Mouse (Mus musculus): ENCODE measurements around the gene Nlgn2.

The Nlgn2 gene

GRCm38 (mm10) chr11:69837604-69837951, at the start of gene Nlgn2:
Nlgn2 (minus strand) TSS chr11:69837784.
- no peak for DNase-seq (ENCODE audit: low spot score)

DNA sequence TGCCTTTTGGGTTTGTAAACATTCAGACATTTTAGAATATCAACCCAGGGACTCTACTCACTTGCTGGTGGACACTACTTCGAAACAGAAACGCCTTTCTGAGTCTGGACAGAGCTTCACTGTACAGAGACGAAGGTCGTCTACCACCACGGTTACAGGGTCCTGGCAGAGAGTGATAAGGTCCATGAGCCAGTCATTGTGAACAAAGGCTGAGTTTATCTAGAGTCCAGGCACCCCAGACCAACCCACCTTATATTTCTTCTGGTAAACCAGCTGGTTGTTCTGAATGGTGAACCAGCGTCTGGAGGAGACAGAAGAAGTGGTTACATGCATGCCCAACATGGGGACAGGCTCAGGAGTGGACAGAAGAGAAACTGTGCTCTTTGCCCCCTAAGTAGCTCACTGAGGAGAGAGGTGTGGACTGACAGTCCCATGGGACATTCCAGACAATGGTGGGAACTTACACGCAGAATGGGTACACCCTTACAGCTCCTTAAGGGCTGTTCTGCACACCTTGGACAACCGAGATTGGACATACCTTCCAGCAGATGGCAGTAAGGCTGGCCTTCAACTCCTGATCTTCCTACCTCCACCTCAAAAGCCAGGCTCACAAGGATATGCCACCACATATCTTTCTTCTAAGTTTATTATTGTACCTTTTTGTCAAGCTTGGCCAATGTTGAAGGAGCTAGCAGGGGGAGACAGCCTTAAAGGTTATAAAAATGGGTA, 49.5 kb upstream of the Nlgn2 start:
- no peak for DNase-seq (ENCODE audit: low spot score)

DNA sequence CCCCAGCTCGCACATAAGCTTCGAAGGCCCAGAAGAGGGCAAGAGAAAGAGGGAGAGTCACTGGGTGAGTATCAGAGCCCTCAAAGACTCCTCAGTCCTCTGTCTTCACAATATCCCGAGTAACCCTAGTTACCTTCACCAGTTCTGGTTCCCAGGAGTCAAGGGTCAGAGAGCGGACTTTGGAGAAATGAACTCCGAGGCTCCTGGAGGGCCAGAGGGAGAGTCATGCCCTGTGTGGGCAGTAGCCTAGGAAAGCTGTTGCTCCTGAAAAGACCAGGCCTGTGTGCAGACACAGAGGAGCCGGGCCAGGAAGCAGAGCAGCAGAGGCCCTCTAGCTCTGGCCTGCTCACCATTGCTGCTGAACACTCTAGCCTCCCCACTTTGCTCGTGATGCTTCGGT, 47.1 kb upstream of the Nlgn2 start:
- DNase-seq (ENCODE audit: low spot score) = no peak

- DNase-seq (ENCODE audit: low spot score) = no peak
These were observed 46.7 kb upstream of the Nlgn2 start for GRCm38 (mm10) chr11:69884240-69884639.

DNA sequence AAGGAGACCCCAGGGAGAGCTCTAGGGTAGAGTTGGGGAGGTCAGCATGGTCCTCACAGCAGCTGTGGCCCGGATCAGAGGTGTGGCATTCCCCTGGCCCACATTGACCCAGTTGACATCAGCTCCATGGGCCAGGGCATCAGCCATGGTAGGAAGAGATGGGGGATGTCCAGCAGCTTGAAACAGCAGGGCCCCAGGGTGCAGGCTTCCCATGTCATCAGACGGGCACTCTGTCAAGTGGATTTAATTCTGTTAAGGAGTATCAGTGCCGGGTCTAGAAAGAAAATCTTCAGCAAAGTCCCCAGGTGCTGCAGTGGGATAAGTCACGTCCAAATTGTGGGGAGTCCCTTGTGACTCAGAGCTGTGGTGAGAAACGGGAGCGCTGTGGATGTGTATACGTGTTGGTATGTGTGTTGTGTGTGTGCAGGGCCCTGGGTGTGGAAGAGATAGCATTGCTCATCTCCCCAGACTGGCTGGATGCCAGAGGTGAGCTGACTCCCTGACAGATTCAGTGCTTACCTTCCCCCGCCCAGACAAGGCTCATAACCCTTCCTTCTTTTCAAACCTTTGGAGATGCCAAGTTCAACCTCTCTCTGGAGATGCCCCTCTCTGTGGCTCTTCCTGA, 46.1 kb upstream of the Nlgn2 start:
- DNase-seq (ENCODE audit: low spot score) = no peak

DNA sequence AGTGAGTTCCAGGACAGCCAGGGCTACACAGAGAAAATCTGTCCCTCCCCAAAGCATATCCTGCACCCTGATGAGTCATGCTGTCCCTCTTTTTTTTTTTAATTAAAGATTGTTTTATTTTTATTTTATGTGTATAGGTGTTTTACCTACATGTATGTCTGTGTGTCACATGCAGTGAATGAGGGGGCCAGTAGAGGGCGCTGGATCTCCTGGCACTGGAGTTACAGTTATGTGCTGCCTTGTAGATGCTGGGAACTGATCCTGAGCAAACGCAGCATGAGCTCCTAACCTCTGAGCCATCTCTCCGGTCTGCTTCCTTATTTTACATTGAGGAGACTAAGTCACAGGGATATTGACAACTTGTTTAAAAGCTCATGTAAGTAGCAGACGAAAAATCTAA, 45.5 kb upstream of the Nlgn2 start:
- DNase-seq (ENCODE audit: low spot score) = no peak

GRCm38 (mm10) chr11:69881787-69882670, 44.4 kb upstream of the Nlgn2 start:
- no peak for DNase-seq (ENCODE audit: low spot score)

GRCm38 (mm10) chr11:69880853-69881603, 43.4 kb upstream of the Nlgn2 start, which contains the start of gene Kctd11:
Kctd11 (minus strand) TSS chr11:69881406.
- DNase-seq (ENCODE audit: low spot score) = peak; percentile 64

DNA sequence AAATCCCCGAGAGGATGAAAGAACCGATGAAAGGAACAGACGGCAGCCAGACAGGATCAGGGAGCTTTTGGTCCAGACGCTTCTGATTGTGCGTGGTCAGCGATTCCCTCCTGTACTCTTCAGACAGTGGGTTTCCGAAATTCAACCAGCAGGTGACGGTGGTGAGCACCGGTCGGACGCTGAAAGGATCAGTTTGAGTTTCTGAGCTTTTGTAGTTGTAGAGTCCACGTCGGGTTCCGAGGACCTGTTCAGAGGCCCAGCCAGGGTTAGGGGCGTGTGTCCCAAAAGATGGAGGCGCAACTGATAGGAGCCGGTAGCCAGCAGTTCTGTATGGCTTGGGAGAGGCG, 42.9 kb upstream of the Nlgn2 start:
- peak; percentile 69 for DNase-seq (ENCODE audit: low spot score)

- no peak for DNase-seq (ENCODE audit: low spot score)
These were observed 42.1 kb upstream of the Nlgn2 start for GRCm38 (mm10) chr11:69879711-69880110.

- DNase-seq (ENCODE audit: low spot score) = no peak
These were observed 41.4 kb upstream of the Nlgn2 start for GRCm38 (mm10) chr11:69878952-69879351.

- DNase-seq (ENCODE audit: low spot score) = no peak
These were observed 40.8 kb upstream of the Nlgn2 start for GRCm38 (mm10) chr11:69878399-69878798.

DNA sequence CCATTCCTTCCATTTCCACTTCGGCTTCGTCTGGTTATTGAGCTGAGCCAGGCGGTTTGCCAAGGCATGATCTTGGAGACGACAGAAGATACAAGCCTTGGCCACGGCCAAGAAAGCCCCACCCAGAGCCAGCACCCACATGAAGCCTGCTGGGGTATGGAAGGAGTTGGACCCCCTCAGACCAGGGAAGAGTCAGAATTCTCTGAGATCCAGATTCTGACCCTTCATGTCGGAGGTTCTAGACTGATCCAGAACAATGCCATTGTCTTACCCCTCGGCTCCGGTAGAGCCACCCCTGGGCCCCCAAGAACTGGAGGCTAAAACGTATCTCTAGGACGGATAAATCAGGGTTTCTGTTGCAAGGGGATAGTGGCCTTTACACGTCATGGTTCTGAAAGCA, 40.3 kb upstream of the Nlgn2 start, which contains the start of gene Tmem95:
Tmem95 (minus strand) TSS at position 141 of the 400 bp plus-strand sequence.
- no peak for DNase-seq (ENCODE audit: low spot score)

DNA sequence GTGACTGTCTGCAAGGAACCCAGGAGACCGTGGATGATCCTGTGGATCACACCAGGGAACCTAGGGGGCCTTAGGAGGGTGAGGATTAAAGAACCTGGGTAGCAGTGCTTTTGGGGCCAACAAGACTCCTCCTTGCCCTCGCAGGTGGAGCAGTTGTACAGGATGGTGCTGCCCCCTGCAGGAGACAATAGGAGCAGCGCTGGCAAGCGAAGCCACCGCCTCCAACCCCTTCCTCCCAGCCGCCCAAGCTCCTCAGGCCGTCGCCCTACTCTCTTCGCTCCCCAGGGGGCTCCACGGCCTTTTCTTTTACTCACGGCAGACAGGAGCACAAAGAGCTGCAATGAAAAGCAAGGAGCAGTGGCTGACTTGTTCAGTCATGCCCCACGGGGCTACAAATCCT, 39.3 kb upstream of the Nlgn2 start:
- DNase-seq (ENCODE audit: low spot score) = peak; percentile 78

DNA sequence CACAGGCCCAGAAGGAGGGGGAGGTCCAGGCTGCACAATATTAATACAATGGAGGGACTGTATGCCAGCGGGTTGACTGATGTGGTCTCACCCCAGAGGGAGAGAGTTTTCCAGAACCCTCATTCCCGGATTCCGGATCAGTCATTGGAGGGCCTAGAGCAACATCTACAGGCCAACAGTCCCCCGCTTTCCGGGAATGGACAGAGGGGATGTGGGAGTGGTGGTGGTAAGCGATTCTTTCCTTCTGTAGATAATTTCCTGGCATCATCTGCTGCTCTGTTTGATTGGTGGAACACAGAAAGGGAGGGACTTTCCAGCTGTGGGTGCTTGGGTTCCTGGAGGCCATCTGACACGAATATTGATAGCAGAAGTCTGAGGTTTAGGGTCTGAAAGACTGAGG, 38.6 kb upstream of the Nlgn2 start:
- no peak for DNase-seq (ENCODE audit: low spot score)

GRCm38 (mm10) chr11:69872451-69872850, 34.9 kb upstream of the Nlgn2 start:
- DNase-seq (ENCODE audit: low spot score) = no peak

DNA sequence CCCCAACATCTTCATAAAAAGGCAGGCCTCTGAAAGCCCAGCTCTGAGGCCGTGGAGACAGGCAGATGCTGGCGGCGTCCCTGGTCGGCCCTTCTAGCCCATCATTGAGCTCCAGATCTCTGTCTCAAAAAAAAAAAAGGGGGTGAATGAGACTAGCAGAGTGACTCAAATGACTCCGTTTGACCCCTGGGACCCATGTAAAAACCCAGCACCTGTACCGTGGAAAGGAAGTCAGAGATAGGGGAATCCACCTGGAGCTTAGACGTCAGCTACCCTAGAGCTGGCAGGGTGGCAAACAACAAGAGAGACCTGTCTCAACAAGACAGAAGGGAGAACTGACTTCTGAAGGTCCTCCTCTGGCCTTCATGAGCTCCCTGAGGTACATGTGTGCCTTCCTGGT, 34.2 kb upstream of the Nlgn2 start:
- no peak for DNase-seq (ENCODE audit: low spot score)

DNA sequence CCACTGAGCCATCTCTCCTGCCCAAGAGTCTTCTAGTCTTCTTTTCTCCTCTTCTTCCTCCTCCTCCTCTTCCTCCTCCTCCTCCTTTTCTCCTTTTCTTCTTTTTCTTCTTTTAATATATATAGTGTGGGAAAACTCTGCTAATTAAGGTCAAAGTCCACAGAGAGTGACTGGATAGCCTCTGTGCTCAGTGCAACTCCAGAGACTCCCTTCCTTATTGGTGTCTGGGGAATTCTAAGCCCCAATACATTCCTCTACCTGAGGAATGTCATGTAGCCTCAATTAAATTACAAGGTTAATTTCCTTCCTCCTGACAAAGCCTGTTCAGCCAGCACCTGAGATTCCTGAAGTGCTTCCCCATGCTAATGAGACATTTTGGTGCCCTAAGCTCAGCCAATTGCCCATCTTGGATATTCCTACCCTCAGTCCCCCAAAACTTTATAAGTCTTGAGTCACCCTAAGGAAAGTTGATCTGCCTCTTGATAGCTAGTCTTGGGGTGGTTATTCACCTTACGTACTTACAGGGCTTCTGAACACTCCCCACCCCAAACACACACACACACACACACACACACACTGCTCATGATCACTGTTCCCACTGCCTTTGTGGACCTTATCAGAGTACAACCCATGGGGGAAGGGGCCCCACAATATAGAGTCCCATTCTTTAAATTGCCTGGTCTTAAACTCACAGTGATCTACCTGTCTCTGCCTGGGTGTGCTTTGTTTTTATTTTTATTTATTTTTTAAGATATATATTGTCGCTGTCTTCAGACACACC, 32.9 kb upstream of the Nlgn2 start:
- DNase-seq (ENCODE audit: low spot score) = no peak

DNA sequence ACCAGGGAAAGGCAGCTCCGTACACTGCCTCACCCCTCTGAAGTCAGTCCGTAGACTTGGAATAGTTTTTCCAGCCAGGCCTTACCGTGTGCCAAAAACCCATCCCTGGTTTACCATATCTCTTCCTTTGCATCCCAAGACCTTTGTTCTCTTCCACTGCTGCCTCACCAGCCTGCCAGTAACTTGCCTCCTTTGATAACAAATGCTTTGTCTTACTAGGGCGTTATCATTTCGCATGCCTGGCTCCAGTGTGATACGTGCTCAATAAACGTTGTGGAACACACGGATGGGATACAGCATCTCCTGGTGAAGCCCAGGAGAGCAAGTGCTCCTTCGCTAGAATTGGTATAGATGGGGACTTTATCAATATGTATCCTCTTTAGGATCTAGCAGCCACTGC, 29.8 kb upstream of the Nlgn2 start:
- DNase-seq (ENCODE audit: low spot score) = no peak

GRCm38 (mm10) chr11:69865561-69865960, 28.0 kb upstream of the Nlgn2 start:
- DNase-seq (ENCODE audit: low spot score) = no peak

DNA sequence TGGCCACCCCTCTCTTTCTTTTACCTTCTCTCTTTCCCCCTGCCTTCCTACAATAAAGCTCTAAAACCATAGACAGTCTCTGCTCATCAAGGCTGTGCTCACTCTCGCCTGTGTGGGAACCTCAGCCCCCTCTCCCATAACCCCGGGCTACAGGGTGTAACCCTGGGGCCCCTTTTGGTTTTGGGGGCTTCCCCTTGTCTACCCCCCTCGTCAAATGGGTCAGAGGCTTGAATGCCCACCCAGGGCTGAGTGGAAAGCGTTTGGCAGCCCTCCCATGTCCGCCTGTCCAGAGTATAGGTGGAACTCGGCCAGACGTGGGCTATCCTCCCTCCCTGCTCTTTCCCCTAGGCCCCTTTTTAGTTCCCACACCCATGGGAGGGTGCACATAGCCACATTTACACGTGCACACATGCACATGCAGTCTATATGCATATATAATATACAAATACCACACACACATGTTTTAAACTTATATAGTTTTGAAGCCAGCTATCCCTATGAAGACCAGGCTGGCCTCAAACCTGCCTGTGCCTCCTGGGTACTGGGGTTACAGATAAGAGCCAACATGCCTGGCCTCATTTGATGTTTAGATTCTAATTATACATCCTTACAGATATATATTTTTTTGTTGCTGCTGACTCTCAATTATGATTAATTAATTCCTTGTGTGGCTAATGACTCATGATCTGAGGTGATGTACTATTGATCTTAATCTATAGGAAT, 26.7 kb upstream of the Nlgn2 start:
- no peak for DNase-seq (ENCODE audit: low spot score)

Measured in spleen, adult 12 weeks (tissue).